Mouse (Mus musculus) liver, embryonic 11.5 days (tissue): ENCODE measurements at regions not wholly inside any gene's neighbourhood (a gene's known extent, or its start where the extent isn't known, plus 50 kb on each side); places are given as distances from the start of the nearest gene placed in this dataset.

Experiments used
- ATAC-seq: fragments of 200-750 bp; cut with Nextera tagmentation; replicated peaks from 2 replicates; pipeline ENCODE4 v1.8.0; 2017; ENCODE audit warnings: moderate number of reproducible peaks, mild to moderate bottlenecking, moderate TSS enrichment, moderate library complexity; ENCODE audit not compliant: low FRiP score
- DNase-seq: peaks from one replicate; pipeline ENCODE4 v3.0.0-alpha.2; 2017; ENCODE audit warnings: low spot score
- H3K27ac ChIP-seq: fragments of 300-500 bp; sonication (generic); 2 replicates; pipeline ENCODE4 v1.5.1; 2014; ENCODE audit warnings: mild to moderate bottlenecking, low read depth, low read length, control low read depth
- H3K27me3 ChIP-seq: fragments of 300-500 bp; sonication (generic); replicated peaks from 2 replicates; pipeline ENCODE4 v1.6.1; 2014; ENCODE audit warnings: low read length, mixed read lengths; ENCODE audit not compliant: control insufficient read depth, insufficient read depth
- H3K36me3 ChIP-seq: fragments of 300-500 bp; sonication (generic); 2 replicates; pipeline ENCODE4 v1.6.1; 2014; ENCODE audit warnings: mild to moderate bottlenecking, low read length, moderate library complexity, mixed read lengths; ENCODE audit not compliant: control insufficient read depth, insufficient read depth
- H3K4me1 ChIP-seq: fragments of 300-500 bp; sonication (generic); replicated peaks from 2 replicates; pipeline ENCODE4 v1.6.1; 2014; ENCODE audit warnings: low read length, mixed read lengths; ENCODE audit not compliant: control insufficient read depth, insufficient read depth
- H3K4me2 ChIP-seq: fragments of 300-500 bp; sonication (generic); 2 replicates; pipeline ENCODE4 v1.6.1; 2014; ENCODE audit warnings: mild to moderate bottlenecking, control low read depth, moderate library complexity
- H3K4me3 ChIP-seq: fragments of 300-500 bp; sonication (generic); 2 replicates; pipeline ENCODE4 v1.5.1; 2014; ENCODE audit warnings: low read depth, low read length, control low read depth
- H3K9ac ChIP-seq: fragments of 300-500 bp; sonication (generic); 2 replicates; pipeline ENCODE4 v1.6.1; 2014; ENCODE audit warnings: low read depth, low read length, control low read depth
- H3K9me3 ChIP-seq: fragments of 300-500 bp; sonication (generic); 2 replicates; pipeline ENCODE4 v1.6.1; 2016; ENCODE audit warnings: low read length, inconsistent platforms, mixed read lengths; ENCODE audit not compliant: control insufficient read depth
- WGBS: fragments of 180-500 bp; shearing (Covaris S2); extraction: QIAGEN DNeasy Blood & Tissue Kit; methylation state at CpG from one replicate; pipeline ENCODE4 v1.1.7; 2014; 5-methylcytosine and 5-hydroxymethylcytosine counted together

- ATAC-seq: no peak
- H3K9ac ChIP-seq: no peak overlapping the region
- H3K27ac ChIP-seq: no peak overlapping the region
- 74% methylated on average over 5 of the region's 5 CpGs for WGBS
- H3K4me2 ChIP-seq: no peak overlapping the region
- no peak for DNase-seq
- H3K9me3 ChIP-seq: no peaks in the 10 kb centered on the region
- H3K4me1 ChIP-seq: no peaks in the 10 kb centered on the region
- H3K27me3 ChIP-seq: no peaks in the 10 kb centered on the region
- H3K36me3 ChIP-seq: no peaks in the 10 kb centered on the region
- no peak overlapping the region for H3K4me3 ChIP-seq
Measured at GRCm38 (mm10) chr4:53262466-53262865, 102.8 kb upstream of the Abca1 start.

- DNase-seq (no peak), ATAC-seq (no peak)
- H3K4me3 ChIP-seq: no peak overlapping the region
- H3K9ac ChIP-seq: no peak overlapping the region
- no peaks in the 10 kb centered on the region for H3K27me3 ChIP-seq
- no peaks in the 10 kb centered on the region for H3K9me3 ChIP-seq
- no peak overlapping the region for H3K27ac ChIP-seq
- WGBS: 72% methylated on average over 6 of the region's 6 CpGs
- no peaks in the 10 kb centered on the region for H3K4me1 ChIP-seq
- H3K36me3 ChIP-seq: no peaks in the 10 kb centered on the region
- no peak overlapping the region for H3K4me2 ChIP-seq
Measured at GRCm38 (mm10) chr4:53261556-53262140, 102.0 kb upstream of the Abca1 start.

- Histone ChIP-seq H3K27ac (no peak overlapping the region), H3K9me3 (no peaks in the 10 kb centered on the region), H3K27me3 (no peaks in the 10 kb centered on the region), H3K36me3 (no peaks in the 10 kb centered on the region), H3K4me3 (no peak overlapping the region), H3K4me2 (no peak overlapping the region), H3K9ac (no peak overlapping the region), H3K4me1 (no peaks in the 10 kb centered on the region)
- ATAC-seq: no peak
- 87% methylated on average over 6 of the region's 6 CpGs for WGBS
- no peak for DNase-seq
Measured at GRCm38 (mm10) chr4:53258975-53259374, 99.3 kb upstream of the Abca1 start.

- DNase-seq: no peak
- no peaks in the 10 kb centered on the region for H3K36me3 ChIP-seq
- H3K9me3 ChIP-seq: no peaks in the 10 kb centered on the region
- WGBS: 69% methylated on average over 5 of the region's 5 CpGs
- H3K4me2 ChIP-seq: no peak overlapping the region
- no peak for ATAC-seq
- H3K27me3 ChIP-seq: no peaks in the 10 kb centered on the region
- H3K4me3 ChIP-seq: no peak overlapping the region
- no peak overlapping the region for H3K9ac ChIP-seq
- no peak overlapping the region for H3K27ac ChIP-seq
- no peaks in the 10 kb centered on the region for H3K4me1 ChIP-seq
Measured at GRCm38 (mm10) chr4:53256996-53257395, 97.3 kb upstream of the Abca1 start.

- H3K4me1 ChIP-seq: no peaks in the 10 kb centered on the region
- no peaks in the 10 kb centered on the region for H3K27me3 ChIP-seq
- no peak overlapping the region for H3K9ac ChIP-seq
- H3K4me3 ChIP-seq: no peak overlapping the region
- DNase-seq (no peak), ATAC-seq (no peak)
- no peak overlapping the region for H3K27ac ChIP-seq
- H3K9me3 ChIP-seq: no peaks in the 10 kb centered on the region
- H3K4me2 ChIP-seq: no peak overlapping the region
- WGBS: 84% methylated on average over 6 of the region's 6 CpGs
- H3K36me3 ChIP-seq: no peaks in the 10 kb centered on the region
Measured at GRCm38 (mm10) chr4:53254483-53254882, 94.8 kb upstream of the Abca1 start.

GRCm38 (mm10) chr4:53253680-53254079, 94.0 kb upstream of the Abca1 start:
- Histone ChIP-seq H3K27ac (no peak overlapping the region), H3K4me2 (no peak overlapping the region), H3K4me3 (no peak overlapping the region), H3K36me3 (no peaks in the 10 kb centered on the region), H3K4me1 (no peaks in the 10 kb centered on the region), H3K9me3 (no peaks in the 10 kb centered on the region), H3K9ac (no peak overlapping the region), H3K27me3 (no peaks in the 10 kb centered on the region)
- DNase-seq (no peak), ATAC-seq (no peak)
- 78% methylated on average over 4 of the region's 4 CpGs for WGBS

GRCm38 (mm10) chr4:53250325-53250724, 90.6 kb upstream of the Abca1 start:
- Histone ChIP-seq H3K4me2 (no peak overlapping the region), H3K4me3 (no peak overlapping the region), H3K9ac (no peak overlapping the region), H3K4me1 (peaks cover 3% of the 10 kb centered on the region; the same call in 1 of the 2 replicates), H3K27me3 (no peaks in the 10 kb centered on the region), H3K27ac (no peak overlapping the region), H3K9me3 (no peaks in the 10 kb centered on the region), H3K36me3 (no peaks in the 10 kb centered on the region)
- 83% methylated on average over 3 of the region's 3 CpGs for WGBS
- ATAC-seq (no peak), DNase-seq (no peak)

- ATAC-seq (peak; percentile 91), DNase-seq (no peak)
- Histone ChIP-seq H3K9me3 (no peaks in the 10 kb centered on the region), H3K4me3 (no peak overlapping the region), H3K27me3 (no peaks in the 10 kb centered on the region), H3K27ac (no peak overlapping the region), H3K4me2 (no peak overlapping the region), H3K4me1 (peaks cover 3% of the 10 kb centered on the region; the same call in 1 of the 2 replicates), H3K9ac (no peak overlapping the region), H3K36me3 (no peaks in the 10 kb centered on the region)
- 73% methylated on average over 15 of the region's 15 CpGs for WGBS
Measured at GRCm38 (mm10) chr4:53246083-53246747, 86.5 kb upstream of the Abca1 start.

GRCm38 (mm10) chr4:53245553-53245952, 85.9 kb upstream of the Abca1 start:
- Histone ChIP-seq H3K4me2 (no peak overlapping the region), H3K9me3 (no peaks in the 10 kb centered on the region), H3K9ac (no peak overlapping the region), H3K27me3 (no peaks in the 10 kb centered on the region), H3K4me1 (peaks cover 3% of the 10 kb centered on the region; the same call in 1 of the 2 replicates), H3K36me3 (no peaks in the 10 kb centered on the region), H3K27ac (no peak overlapping the region), H3K4me3 (no peak overlapping the region)
- DNase-seq (no peak), ATAC-seq (0 out of 2 replicates have a peak, but pooled peaks have one; percentile 13)
- WGBS: 72% methylated on average over 4 of the region's 4 CpGs
